Mouse (Mus musculus): Measurements from ENCODE around the gene Car3. TPM values are rescaled to one million over a fixed set of nuclear protein-coding genes. Genes with fewer than 3 reads are reported as not detected.

Car3 gene
- polyA plus RNA-seq, 1 experiment = 26.3 TPM

GRCm38 (mm10) chr3:14838936-14839335, 24.4 kb upstream of the Car3 start:
- H3K79me2 ChIP-seq (ENCODE audit: control insufficient read depth, insufficient read depth) = no peaks in the 10 kb centered on the region
- no peak overlapping the region for H3K4me3 ChIP-seq (ENCODE audit: insufficient read depth, poor library complexity, severe bottlenecking)
- H3K79me3 ChIP-seq (ENCODE audit: low read depth) = no peaks in the 10 kb centered on the region
- H3K27me3 ChIP-seq (ENCODE audit: control insufficient read depth, insufficient read depth, insufficient read length) = no peaks in the 10 kb centered on the region
- no peak overlapping the region for H3ac ChIP-seq (ENCODE audit: control insufficient read depth, insufficient read length, low read depth)
- no peaks in the 10 kb centered on the region for H3K36me3 ChIP-seq (ENCODE audit: control insufficient read depth, insufficient read depth)
- TF ChIP-seq MAX (IDR thresholded peaks at IDR 0.05) (no peak), CEBPB (IDR thresholded peaks at IDR 0.05; ENCODE audit: low read depth) (no peak)

DNA sequence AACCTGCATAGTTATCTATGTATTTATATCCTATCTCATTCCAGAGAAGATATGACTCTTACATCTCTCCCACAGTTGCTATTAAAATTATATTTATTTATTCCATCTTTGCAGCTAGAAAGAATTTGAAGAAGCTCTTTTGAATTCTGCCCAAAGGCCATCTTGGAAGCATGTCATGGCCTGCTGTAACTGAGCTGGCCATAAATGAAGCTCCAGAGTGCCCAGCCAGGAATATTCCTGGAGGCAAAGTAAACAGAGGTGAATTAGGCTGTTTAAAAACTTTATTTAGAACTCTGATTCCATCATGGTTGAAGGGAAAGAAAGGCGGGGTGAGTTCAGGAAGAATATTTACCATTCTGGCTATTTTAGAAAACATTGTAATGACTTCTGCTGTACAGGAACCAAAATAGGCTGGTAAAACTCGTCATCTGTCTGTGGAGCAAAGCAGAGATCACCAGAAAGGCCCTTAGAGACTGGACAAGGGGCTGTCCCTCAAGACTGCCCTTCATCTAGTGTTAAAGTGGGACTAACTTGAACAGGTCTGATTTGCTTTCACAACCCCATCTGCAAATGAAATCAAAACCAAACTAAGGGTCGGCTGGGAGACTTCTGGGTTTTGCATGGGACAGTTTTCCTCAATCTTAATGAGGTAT, 23.7 kb upstream of the Car3 start:
- Histone ChIP-seq H3K36me3 (ENCODE audit: control insufficient read depth, insufficient read depth) (no peaks in the 10 kb centered on the region), H3K79me3 (ENCODE audit: low read depth) (no peaks in the 10 kb centered on the region), H3ac (ENCODE audit: control insufficient read depth, insufficient read length, low read depth) (no peak overlapping the region), H3K79me2 (ENCODE audit: control insufficient read depth, insufficient read depth) (no peaks in the 10 kb centered on the region), H3K4me3 (ENCODE audit: insufficient read depth, poor library complexity, severe bottlenecking) (no peak overlapping the region), H3K27me3 (ENCODE audit: control insufficient read depth, insufficient read depth, insufficient read length) (no peaks in the 10 kb centered on the region)
- TF ChIP-seq MAX (IDR thresholded peaks at IDR 0.05) = no peak
- no peak for TF ChIP-seq FOSL1 (IDR thresholded peaks at IDR 0.05; ENCODE audit: insufficient read depth, low read length, poor library complexity, severe bottlenecking)
- TF ChIP-seq CEBPB (IDR thresholded peaks at IDR 0.05; ENCODE audit: low read depth) = no peak
- TF ChIP-seq USF1 (IDR thresholded peaks at IDR 0.05; ENCODE audit: low read depth) = no peak
- TF ChIP-seq CTCF (IDR thresholded peaks at IDR 0.05; ENCODE audit: control insufficient read depth, insufficient read depth, insufficient read length) = no peak
- no peak for TF ChIP-seq MYOG (IDR thresholded peaks at IDR 0.05; ENCODE audit: control insufficient read depth, extremely low read depth, insufficient read length)
- no peak for TF ChIP-seq MYOD1 (IDR thresholded peaks at IDR 0.05; ENCODE audit: control insufficient read depth, insufficient read length, low read depth)

GRCm38 (mm10) chr3:14848587-14849254, 14.6 kb upstream of the Car3 start:
- Histone ChIP-seq H3ac (ENCODE audit: control insufficient read depth, insufficient read length, low read depth) (no peak overlapping the region), H3K36me3 (ENCODE audit: control insufficient read depth, insufficient read depth) (no peaks in the 10 kb centered on the region), H3K79me2 (ENCODE audit: control insufficient read depth, insufficient read depth) (no peaks in the 10 kb centered on the region), H3K79me3 (ENCODE audit: low read depth) (no peaks in the 10 kb centered on the region), H3K4me3 (ENCODE audit: insufficient read depth, poor library complexity, severe bottlenecking) (no peak overlapping the region), H3K27me3 (ENCODE audit: control insufficient read depth, insufficient read depth, insufficient read length) (no peaks in the 10 kb centered on the region)
- no peak for TF ChIP-seq MYOG (IDR thresholded peaks at IDR 0.05; ENCODE audit: control insufficient read depth, extremely low read depth, insufficient read length)
- peak; percentile 77 for TF ChIP-seq FOSL1 (IDR thresholded peaks at IDR 0.05; ENCODE audit: insufficient read depth, low read length, poor library complexity, severe bottlenecking)
- TF ChIP-seq CEBPB (IDR thresholded peaks at IDR 0.05; ENCODE audit: low read depth) = peak; percentile 6
- no peak for TF ChIP-seq USF1 (IDR thresholded peaks at IDR 0.05; ENCODE audit: low read depth)

- H3ac ChIP-seq (ENCODE audit: control insufficient read depth, insufficient read length, low read depth) = no peak overlapping the region
- TF ChIP-seq USF1 (IDR thresholded peaks at IDR 0.05; ENCODE audit: low read depth) = no peak
- TF ChIP-seq CTCF (IDR thresholded peaks at IDR 0.05; ENCODE audit: control insufficient read depth, insufficient read depth, insufficient read length) = no peak
- TF ChIP-seq MYOD1 (IDR thresholded peaks at IDR 0.05; ENCODE audit: control insufficient read depth, insufficient read length, low read depth) = no peak
- TF ChIP-seq MAX (IDR thresholded peaks at IDR 0.05) = no peak
- no peaks in the 10 kb centered on the region for H3K36me3 ChIP-seq (ENCODE audit: control insufficient read depth, insufficient read depth)
- H3K27me3 ChIP-seq (ENCODE audit: control insufficient read depth, insufficient read depth, insufficient read length) = no peaks in the 10 kb centered on the region
- H3K79me2 ChIP-seq (ENCODE audit: control insufficient read depth, insufficient read depth) = no peaks in the 10 kb centered on the region
- no peaks in the 10 kb centered on the region for H3K79me3 ChIP-seq (ENCODE audit: low read depth)
- H3K4me3 ChIP-seq (ENCODE audit: insufficient read depth, poor library complexity, severe bottlenecking) = no peak overlapping the region
Measured at GRCm38 (mm10) chr3:14853966-14854365, 9.3 kb upstream of the Car3 start.

DNA sequence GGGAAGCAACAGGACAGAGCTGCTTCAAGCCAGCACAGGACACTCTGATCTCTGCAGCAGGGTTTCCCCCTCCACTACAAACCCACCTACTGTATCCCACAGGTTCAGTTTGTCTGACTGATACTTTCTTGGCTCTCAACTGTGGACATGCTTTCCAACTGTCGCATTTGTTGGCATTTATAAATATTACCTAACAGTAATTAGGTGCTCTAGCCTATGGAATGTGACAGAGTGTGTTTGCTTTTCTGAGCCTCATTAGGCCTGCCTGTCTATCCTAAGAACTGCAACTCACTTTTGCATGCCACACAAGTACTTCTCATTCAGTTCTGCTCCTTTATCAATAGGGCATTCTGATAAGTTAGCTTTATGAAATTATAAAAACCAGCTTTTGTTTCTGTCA, 8.9 kb upstream of the Car3 start:
- Histone ChIP-seq H3K79me2 (ENCODE audit: control insufficient read depth, insufficient read depth) (no peaks in the 10 kb centered on the region), H3ac (ENCODE audit: control insufficient read depth, insufficient read length, low read depth) (no peak overlapping the region), H3K27me3 (ENCODE audit: control insufficient read depth, insufficient read depth, insufficient read length) (no peaks in the 10 kb centered on the region), H3K36me3 (ENCODE audit: control insufficient read depth, insufficient read depth) (no peaks in the 10 kb centered on the region), H3K79me3 (ENCODE audit: low read depth) (no peaks in the 10 kb centered on the region), H3K4me3 (ENCODE audit: insufficient read depth, poor library complexity, severe bottlenecking) (no peak overlapping the region)
- TF ChIP-seq MAX (IDR thresholded peaks at IDR 0.05) = no peak
- no peak for TF ChIP-seq FOSL1 (IDR thresholded peaks at IDR 0.05; ENCODE audit: insufficient read depth, low read length, poor library complexity, severe bottlenecking)
- TF ChIP-seq MYOG (IDR thresholded peaks at IDR 0.05; ENCODE audit: control insufficient read depth, extremely low read depth, insufficient read length) = no peak
- no peak for TF ChIP-seq USF1 (IDR thresholded peaks at IDR 0.05; ENCODE audit: low read depth)
- no peak for TF ChIP-seq MYOD1 (IDR thresholded peaks at IDR 0.05; ENCODE audit: control insufficient read depth, insufficient read length, low read depth)
- no peak for TF ChIP-seq CTCF (IDR thresholded peaks at IDR 0.05; ENCODE audit: control insufficient read depth, insufficient read depth, insufficient read length)
- no peak for TF ChIP-seq CEBPB (IDR thresholded peaks at IDR 0.05; ENCODE audit: low read depth)

DNA sequence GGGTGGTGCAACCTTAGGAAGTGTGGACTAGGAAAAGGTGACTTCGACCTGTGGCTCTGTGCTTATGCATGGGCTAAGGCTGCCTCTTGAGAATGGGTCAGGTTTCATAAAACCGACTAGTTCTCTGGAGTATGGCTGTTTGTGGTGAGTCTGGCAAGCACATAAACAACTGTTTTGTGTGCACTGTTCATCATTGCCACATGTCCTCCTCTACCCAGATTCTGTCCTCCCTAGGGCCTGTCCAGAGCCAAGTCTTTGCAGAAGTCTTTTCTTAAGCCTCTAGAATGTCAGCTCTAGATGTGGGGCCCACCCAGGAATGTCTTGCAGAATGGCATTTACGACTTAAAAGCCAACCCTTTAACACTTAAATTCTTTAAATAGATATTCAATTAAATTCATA, 5.4 kb upstream of the Car3 start:
- H3ac ChIP-seq (ENCODE audit: control insufficient read depth, insufficient read length, low read depth) = no peak overlapping the region
- TF ChIP-seq MYOD1 (IDR thresholded peaks at IDR 0.05; ENCODE audit: control insufficient read depth, insufficient read length, low read depth) = no peak
- TF ChIP-seq MYOG (IDR thresholded peaks at IDR 0.05; ENCODE audit: control insufficient read depth, extremely low read depth, insufficient read length) = no peak
- no peak for TF ChIP-seq USF1 (IDR thresholded peaks at IDR 0.05; ENCODE audit: low read depth)
- no peak for TF ChIP-seq FOSL1 (IDR thresholded peaks at IDR 0.05; ENCODE audit: insufficient read depth, low read length, poor library complexity, severe bottlenecking)
- TF ChIP-seq CTCF (IDR thresholded peaks at IDR 0.05; ENCODE audit: control insufficient read depth, insufficient read depth, insufficient read length) = no peak
- no peak for TF ChIP-seq CEBPB (IDR thresholded peaks at IDR 0.05; ENCODE audit: low read depth)
- TF ChIP-seq MAX (IDR thresholded peaks at IDR 0.05) = no peak

More for the DNA sequence above, 5.4 kb upstream of the Car3 start:
- H3K79me3 ChIP-seq (ENCODE audit: low read depth) = no peaks in the 10 kb centered on the region
- no peaks in the 10 kb centered on the region for H3K79me2 ChIP-seq (ENCODE audit: control insufficient read depth, insufficient read depth)
- H3K27me3 ChIP-seq (ENCODE audit: control insufficient read depth, insufficient read depth, insufficient read length) = no peaks in the 10 kb centered on the region
- H3K36me3 ChIP-seq (ENCODE audit: control insufficient read depth, insufficient read depth) = no peaks in the 10 kb centered on the region
- H3K4me3 ChIP-seq (ENCODE audit: insufficient read depth, poor library complexity, severe bottlenecking) = no peak overlapping the region
